Mouse (Mus musculus): ENCODE measurements around the gene Mvb12b.

Mvb12b gene

DNA sequence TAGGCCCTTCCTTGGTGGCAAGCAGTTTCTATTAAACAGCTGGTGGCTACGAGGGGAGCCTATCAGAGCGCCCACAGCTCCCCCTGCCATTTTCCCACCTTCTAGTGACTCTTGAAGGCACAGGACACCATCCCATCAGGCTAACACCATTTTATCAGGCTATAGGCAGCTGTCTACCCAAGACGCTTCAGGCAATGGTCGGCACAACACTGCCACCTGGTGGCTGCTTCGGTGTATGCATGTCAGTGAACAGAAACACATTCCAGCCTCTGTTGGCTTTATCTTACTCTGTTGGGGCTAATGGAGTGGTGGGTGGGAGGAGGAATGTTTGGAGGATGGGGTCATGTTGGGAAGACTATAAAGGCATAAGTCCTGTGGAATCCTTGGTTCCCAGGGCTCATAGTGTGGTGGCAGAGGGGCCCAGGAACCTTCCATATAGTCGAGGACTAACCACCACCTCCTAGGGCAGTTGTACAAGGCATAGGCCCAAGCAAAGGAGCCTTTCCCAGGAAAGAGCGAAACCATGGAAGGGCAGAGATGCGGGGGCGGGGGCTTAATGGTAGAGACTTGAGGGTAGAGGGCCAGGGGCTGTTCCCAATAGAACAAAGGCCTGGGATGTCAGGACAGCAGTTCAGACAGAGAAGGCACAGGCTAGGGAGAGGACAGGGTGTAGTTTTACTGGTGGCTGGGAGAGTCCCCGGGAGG is 152.8 kb downstream of the Mvb12b start:
- DNase-seq (ENCODE audit: low spot score) = peak; percentile 81

DNA sequence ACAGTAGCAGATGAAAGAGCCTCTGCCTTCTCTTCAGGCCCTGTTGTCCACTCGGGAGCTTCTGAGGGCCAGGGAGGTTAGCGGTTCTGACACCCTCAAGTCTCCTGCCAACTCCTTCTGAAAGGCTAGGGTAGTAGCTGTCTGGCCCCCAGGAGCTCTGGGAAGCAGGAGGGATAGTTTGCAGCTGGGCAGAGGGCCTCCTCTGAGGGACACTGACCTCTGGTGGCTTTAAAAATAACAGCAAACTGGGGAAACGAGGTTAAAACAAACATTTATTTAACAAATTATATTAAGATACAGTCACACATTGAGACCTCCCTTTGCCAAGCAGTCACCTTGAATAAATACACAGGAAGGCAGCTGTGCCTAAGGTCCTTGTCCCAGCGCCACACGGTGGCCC is 158.0 kb downstream of the Mvb12b start:
- DNase-seq (ENCODE audit: low spot score) = peak; percentile 29

DNA sequence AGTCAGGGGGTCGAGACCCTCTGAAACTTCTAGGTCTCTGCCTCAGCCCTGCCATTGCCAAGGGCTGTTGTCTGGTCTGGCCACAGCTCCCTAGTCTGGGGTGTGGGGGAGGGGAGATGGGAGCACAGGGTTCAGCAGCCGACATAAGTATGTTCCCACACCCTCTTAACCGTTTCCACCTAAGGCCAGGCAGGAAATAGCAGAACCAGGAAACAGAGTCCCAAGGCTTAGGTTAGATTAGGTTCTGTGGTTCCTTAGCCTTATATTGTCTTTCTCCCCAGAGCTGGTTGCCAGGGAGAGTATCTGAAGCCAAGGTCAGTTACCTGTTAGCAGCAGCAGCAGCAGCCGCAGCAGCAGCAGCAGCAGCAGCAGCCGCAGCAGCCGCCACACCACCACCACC is 160.5 kb downstream of the Mvb12b start:
- no peak for DNase-seq (ENCODE audit: low spot score)

DNA sequence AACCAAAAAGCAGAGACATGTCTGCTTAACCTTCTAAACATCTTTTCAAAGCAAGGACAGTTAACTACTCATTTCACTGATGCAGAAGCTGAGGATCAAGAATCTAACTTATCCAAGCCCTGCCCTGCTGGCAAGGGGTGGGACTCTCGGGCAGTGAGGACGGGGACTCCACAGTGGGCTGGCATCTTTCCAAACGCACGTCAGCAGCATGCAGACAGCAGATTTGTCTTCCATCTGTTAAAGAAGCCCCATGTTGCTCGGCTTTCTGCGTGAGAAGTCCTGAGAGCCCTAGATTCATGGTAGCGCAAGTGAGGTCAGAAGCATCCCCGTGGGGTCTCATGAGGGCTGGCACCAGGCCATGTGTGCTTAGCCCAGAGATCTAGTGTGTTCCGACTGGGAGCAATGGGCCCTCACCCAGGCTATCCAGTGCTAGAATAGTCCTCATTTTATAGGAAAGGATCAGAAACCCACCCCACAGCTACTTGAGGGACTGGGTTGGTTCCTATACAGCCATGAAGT is 167.3 kb downstream of the Mvb12b start:
- DNase-seq (ENCODE audit: low spot score) = peak; percentile 56

DNA sequence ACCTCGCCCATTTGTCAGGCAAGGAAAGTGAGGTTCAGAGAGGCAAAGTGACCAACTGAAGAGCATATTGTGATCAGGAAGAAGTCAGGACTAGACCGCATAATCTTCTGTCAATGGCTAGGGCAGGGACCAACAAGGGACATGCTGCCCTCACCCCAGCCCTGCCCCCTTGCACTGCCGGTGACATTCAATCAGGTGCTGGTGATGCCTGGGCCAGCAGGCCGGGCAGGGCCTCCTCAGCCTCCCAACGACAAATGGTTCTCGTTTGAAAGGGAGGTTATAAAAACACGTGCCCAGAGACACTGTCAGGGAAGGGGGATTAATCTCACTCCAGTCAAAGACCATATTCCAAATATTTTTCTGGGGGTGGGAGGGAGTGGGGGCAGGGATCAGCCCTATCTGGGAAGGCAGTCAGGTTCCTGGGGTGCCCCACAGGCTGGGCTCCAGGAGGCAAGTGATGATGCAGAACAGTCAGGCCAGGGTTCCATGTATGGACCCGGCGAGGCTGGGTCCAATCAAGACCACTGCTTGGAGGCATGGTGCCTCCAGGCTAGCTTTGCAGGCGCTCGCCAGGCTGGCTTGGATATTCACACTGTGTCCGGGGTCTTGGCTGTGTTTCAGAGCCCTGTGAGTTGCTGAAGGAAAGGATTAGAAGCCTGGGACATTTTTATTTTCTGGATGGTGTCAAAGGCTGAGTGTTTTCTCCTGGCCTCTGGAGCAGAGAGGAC is 168.2 kb downstream of the Mvb12b start:
- DNase-seq (ENCODE audit: low spot score) = no peak

DNA sequence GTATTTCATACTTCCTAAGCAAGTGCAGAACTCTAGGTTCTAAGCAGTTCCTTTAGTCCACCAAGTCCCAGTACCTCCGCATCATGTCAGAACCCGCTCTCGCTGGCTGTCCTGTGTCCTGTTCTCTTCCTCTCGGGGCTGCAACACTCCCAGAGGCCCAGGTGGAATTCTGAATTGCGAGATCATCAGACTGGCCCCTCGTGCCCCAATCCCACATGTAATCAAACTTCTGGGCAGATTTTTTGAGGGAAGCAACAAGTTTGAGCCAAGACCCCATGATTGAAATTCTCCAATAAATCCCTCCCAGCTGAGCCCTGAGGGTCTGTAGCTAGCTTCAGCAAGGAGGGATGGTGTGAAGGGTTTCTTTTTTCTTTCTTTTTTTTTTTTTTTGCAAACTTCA is 169.2 kb downstream of the Mvb12b start:
- DNase-seq (ENCODE audit: low spot score) = no peak

DNA sequence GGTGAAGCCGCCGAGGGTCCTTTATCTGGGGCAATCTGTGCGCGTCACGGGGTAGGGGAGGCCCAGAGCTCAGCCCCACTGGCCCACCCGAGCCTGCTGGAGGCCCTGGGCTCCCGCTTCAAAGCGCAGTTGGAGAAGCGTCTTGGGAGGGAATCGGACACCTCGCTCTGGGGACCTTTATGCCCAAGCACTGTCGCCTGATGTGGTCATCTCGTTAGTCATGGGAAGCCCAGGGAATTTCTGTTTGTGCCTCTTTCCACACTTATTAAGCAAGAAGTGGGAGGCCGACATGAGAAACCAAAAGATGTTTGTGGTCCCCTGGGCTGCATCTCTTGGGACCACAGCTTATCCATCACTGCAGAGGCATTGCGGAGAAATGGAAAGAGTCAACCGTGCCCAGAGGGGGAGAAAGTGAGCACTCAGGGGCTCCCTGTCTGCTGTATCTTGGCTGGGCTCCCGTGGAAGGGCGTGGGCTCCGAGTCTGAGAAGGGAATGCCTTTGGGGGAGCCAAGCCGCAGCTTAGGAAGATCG is 169.9 kb downstream of the Mvb12b start:
- peak; percentile 30 for DNase-seq (ENCODE audit: low spot score)

DNA sequence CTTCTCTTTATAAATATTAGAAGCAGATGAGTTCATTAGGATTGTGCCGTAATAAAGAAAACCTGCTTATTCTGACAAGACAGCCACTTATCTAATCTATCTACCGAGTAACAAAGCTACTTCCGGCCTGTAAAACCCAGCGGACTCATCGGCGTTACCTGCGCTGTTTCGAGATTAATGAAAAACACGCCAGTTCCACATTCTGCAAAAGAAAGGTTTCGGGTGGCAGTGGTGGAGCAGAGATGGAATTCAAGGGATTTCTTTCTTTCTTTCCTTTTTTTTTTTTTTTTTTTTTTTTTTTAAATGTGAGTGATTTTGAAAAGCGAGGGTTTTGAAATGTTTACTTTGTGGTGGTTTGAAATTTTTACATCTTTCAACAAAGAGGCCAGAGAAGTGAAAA is 170.4 kb downstream of the Mvb12b start:
- DNase-seq (ENCODE audit: low spot score) = no peak

DNA sequence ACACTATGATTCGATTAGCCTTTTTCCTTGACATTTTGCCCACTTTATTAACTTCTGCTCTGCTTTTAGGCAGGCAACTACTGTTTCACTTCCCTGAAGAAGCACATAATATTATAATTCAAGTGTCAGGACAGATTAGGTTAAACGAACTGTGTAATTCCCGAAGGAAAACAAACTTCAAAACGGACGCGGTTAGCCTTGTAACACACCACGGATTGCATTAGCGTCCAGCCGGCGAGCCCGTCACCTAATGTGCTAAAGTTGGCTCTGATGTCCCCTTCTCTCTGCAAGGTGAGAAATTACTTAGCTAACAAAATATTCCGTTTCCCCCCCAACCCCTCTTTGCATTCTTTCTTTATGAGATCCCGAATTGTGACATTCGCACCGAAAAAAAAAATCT is 170.9 kb downstream of the Mvb12b start:
- peak; percentile 14 for DNase-seq (ENCODE audit: low spot score)

DNA sequence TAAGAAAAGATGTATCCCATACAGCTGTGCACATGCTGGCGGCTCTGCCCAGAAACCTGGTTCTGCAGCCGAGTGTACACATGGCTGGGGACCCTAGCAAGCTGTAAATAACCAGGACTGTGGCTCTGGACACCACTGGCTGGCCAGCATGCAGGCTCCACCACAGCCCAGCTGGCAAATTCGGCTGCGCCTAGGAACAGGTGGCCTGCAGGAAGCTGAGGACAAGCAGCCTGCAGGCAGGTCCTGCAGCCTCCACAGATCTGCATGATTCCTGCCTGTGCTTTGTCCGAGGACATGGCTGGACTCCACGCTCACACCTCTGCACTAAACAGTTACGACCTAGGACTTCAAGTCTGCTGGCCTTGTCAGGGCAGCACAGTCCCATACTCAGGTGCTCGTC is 172.8 kb downstream of the Mvb12b start:
- peak; percentile 42 for DNase-seq (ENCODE audit: low spot score)

DNA sequence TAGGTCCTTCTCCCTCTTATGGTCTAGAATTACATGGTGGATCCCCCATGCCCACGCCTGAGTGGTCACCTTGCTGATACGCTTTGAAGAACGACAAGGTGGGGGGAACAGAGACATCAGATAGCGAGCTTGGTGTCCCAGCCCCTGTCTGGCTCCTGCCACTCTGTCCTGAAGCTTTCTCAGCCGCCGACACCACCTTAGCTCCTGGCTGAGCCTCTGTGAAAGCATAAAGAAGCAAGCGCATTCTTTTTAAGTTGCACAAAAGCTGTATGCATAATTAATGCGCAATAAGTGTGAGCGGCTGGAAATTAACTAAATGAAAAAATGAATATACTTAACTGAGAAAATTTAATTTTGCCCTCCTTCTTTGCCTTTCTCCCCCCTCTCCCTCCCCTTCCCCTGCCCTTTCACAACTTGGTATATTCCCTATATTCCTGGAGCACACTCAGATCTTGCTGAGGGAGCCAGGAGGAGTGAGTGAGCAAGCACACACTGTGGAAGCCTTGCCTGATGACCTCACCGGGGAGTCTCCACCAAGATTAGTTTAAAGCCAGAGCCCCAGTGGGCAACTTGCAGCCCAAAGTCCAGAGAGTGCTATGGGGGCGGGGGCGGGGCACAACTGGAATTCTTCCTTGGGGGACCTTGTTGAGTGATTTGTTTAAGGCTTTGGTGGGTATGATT is 174.0 kb downstream of the Mvb12b start:
- no peak for DNase-seq (ENCODE audit: low spot score)

DNA sequence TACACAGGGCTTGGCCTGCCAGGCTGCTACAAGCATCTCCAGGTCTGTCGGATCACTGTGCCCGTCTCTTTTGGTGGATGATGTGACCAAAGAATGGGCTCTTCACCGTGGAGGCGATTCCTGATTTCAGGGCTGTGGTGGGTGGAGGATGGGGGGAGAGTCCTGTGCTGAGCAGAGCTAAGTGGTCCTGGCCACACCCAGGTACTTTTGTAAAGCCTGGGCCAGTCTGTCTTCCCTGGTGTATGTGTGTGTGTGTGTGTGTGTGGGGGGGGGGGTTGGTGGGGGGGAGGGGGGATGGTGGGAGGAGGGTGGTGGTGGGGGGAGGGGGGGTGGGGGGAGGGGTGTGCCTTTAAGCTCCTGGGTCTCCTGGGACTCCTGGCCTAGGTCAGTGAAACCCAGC is 174.9 kb downstream of the Mvb12b start:
- DNase-seq (ENCODE audit: low spot score) = peak; percentile 32

DNA sequence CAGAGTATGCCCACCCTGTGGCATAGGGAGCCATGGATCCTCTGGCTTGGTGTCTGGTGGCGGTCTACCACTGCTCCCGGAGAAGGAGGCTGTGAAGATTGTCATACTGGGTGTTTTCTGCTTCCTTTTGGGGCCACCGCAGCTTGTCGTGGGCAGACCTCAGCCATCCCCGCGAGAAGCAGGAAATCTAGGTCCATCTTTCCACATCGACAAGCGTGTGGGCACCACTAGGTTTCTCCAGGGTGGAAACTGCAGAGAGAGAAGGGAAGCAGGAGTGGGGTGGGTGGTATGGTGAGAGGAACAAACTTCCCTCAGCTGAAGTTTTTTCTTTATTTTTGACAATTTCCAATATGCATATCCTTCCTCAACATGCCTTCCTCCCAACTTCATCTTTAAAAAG is 178.9 kb downstream of the Mvb12b start:
- no peak for DNase-seq (ENCODE audit: low spot score)

DNA sequence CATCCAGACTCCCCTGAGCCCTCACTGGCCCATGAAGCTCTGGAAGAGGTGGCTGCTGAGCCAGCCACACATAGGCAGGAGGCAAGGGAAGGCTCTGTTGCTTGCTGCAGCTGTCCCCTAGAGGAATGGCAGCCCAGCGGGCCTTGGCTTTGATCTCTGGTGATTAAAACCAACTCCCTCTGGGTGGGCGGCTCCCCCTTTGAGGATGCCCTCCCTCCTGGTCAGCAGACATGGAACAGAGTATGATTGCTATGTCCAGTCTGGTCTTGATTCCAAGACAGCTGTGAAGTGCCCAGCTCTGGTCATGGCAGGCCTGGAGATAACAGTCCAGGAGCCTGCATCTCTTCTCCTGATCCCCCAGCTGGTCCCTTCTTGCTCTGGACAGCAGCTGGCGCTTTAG is 179.7 kb downstream of the Mvb12b start:
- DNase-seq (ENCODE audit: low spot score) = peak; percentile 88

DNA sequence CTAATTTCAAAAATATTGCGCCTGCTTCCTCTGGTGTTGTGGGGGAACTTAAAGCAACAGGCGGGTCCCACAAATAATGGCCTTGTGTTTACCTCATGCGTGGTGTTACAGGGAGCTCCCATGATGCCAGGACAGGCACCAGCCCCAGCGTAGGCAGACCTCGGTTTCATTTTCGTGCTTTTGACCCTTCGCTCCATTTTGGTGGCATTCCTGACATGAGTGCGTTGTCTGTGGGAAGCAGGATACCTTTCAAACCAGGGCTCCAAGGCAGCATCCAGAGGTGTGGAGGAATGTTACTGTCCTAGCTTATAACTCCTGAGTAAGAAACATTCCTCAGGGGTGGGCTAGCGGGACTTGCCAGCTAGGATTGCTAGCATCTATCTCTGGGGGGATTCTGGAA is 181.3 kb downstream of the Mvb12b start:
- DNase-seq (ENCODE audit: low spot score) = no peak

DNA sequence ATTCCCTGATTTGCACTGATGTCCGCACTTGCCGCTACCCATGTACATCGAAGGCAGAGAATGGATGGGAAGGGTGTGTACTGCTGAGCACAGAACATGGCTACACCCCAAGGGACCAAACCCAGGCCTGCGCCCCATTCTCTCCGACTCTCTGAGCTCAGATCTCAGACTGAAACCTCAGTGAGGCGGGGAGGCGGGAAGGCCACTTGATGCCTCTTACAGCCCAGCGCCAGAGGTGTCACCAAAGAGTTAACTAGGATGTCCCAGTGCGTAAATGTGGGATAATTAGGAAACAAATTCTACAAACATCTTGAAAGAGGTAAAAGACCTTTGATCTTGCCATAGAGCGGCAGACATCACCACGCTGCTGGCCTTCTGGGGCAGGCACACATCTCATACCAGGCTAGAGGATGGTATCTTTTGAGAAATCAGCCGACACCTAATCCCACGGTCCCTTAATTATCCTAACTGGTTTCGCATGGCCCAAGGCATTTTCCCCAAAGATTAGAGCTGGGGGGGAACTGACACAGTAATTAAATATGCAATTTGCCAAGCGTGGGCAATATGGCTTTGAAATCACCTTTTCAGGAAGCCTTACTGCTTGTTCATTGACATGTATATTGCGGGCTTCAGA is 181.9 kb downstream of the Mvb12b start:
- no peak for DNase-seq (ENCODE audit: low spot score)

DNA sequence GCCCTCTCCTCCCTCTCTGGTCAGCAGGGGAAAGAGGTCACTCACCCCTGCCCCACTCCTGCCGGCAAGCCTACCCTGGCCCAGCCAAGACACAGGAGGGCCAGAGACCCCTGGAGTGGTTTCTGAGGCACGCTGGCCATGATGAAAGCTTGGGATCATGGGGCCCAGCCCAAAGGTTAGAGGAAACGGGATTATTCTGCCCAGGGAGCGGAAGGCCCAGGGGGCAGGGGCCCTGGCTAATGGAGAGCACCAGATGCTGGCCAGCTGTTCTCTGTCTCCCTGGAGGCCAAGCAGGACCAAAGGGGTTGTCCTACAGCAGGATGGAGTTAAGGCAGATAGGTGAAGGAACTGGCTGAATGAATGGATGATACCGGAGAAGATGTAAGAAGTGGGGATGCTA is 184.5 kb downstream of the Mvb12b start:
- DNase-seq (ENCODE audit: low spot score) = no peak

DNA sequence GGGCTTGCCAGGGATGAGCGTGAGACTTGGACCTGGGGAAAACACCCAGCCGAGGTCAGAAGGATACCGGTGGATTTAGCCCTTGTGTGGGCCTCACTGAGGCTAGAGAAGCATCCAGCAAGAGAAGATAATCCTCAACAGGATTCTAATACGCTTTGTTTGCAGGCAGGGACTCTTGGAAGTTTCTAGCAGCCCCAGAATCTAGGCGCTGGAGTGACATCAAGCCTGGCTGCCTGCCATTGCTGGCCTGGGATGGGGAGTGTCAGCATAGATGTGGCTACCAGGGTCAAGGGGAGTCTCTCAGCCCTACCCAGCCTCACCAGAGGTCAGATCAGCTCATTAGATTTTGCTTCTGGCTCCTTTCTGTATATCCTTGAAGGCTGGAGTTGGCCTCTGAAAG is 185.0 kb downstream of the Mvb12b start:
- DNase-seq (ENCODE audit: low spot score) = peak; percentile 44

DNA sequence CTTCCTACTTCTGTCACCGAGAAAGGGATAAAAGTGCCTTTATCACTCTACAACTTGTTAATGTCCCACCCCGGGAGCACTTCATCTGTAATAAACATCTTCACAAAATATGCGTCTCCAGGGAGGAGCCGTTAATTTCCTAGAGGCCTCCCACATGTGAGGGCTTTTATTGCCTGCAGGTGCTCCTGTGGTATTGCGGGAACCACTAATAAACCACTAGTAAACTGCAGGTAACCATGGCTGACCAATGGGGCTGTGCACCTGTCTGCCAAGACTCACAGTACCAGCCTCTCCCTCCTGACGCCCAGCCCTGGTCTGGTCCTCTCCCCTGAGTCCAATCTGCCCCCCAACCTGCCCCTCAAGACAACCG is 186.3 kb downstream of the Mvb12b start:
- DNase-seq (ENCODE audit: low spot score) = peak; percentile 20

DNA sequence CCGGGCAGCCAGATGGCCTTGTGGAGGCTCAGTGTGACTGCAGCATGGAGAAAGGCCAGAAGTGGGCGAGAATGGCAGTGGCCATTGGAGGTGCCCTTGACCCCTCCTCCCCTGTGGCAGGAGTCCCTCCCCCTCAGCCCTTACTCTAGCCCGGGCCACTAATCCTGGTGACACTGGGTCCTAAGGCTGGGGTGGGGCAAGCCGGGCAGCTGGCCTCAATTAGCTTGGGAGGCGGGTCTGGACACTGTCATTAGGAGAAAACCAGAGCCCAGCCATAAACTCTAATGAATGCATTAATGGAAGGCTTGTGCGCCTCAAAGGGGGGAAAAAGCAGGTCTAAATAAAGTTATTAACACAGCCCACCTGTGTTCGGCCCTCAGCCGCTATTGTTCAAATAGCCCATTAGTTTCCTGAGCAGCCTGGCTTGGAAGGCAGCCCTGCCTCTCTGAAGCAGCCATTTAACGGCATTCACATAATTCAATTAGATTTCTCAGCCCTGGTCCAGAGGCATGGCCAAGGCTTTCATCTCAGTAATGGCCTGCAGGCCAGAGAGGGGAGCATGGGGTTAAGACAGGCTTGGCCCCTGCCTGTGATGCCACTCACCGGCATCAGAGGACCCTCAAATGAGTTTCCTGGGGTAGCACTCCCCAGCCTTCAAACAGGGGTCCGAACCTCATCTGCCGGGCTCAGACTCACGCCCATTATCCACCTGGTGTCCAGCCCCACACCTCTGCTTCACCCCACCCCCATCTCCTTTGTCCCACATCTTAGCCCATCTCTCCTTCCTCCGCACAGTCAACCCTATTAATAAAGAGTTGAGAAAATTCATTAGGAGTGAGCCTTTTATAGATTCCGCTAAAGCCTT is 186.9 kb downstream of the Mvb12b start:
- peak; percentile 92 for DNase-seq (ENCODE audit: low spot score)

DNA sequence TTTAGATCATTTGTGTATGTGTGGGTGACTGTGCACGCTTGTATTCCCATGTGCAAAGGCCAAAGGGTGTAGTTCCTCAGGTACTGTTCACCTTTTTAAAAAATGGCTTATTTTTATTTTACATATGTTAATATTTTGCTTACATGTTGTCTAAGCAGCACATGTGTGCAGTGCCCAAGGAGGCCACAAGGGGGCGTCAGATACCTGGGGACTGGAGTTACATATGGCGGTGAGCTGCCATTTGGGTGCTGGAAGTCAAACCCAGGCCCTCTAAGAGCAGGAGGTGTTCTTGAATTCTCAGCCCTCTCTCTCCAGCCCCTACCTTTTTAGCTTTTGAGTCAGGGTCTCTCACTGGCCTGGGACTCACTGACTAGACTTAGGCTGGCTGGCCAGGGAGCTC is 188.8 kb downstream of the Mvb12b start:
- DNase-seq (ENCODE audit: low spot score) = no peak

Data from MN1 (cell line).